Mouse (Mus musculus) MEL-GATA-1-ER (cell line): Measurements from ENCODE around the gene C1qtnf7.

Experiments
- DNase-seq: peaks from one replicate; pipeline ENCODE4 v3.0.0-alpha.2; 2012; ENCODE audit warnings: low read depth; ENCODE audit errors: extremely low read depth

C1qtnf7 gene

DNA sequence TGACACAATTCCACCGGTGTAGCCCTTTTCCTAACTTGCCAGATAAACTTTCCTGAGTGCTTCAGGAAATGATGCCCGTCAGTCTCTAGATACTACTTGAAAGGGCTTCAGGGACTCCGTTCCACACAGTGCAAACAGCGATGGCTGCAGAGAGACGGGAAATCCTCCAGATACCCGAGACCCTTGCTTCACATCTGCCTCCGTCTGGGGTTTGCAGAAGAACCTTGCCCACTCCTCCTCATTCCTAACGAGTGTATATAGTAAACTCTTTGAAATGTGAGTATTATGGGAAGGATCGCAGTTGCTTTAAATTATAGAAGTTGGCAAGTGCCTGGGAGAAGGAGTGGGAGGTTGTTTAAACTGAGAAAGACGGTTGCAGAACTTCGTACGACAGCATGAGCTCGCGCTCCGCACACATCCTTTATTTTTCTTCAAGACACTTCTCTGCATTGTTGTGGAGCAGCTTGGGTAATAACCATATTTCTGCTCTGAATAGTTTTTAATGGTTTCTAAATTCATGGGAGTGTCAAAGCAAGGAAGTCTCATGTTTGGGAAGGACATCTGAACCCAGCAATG lies at the start of gene C1qtnf7:
C1qtnf7 (plus strand) TSS at position 138 of the 576 bp plus-strand sequence.
- no peak for DNase-seq

DNA sequence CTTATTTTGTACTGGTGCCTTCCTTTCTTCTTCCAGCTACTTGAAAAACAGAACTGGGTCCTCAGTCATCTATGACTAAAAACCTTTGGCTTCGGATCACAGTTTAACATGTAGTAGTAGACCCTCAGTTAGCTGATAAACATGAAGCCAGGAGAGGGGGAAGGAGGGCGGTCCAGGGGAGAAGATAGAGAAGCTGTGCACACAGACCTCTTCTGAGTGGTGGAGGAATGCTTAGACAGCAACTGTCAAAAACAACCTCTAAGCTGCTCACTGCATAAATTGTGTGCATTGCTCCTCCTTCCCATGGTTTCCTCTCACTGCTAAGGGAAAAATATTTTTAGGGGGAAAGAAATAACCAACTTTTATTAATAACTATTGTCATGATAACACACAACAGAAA lies 48.6 kb upstream of the C1qtnf7 start:
- no peak for DNase-seq

DNA sequence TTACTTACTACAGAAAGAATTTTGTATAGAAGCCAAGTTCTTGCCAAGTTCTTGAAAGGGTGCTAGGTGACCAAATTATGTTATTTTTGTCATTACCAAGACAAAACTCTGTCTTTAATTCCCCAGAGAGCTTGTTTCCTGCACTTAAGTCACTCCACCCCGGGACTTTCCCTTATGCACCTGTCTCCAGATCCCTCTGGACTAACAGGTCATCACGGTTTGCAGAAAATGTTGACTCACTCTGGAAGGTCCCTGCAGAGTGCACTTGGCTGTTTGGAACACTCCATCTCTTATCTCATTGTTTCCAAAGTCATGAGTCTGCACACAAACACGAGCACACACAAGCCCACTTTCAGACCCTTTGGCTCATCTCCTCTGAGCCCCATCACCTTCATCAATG lies 48.1 kb upstream of the C1qtnf7 start:
- no peak for DNase-seq

DNA sequence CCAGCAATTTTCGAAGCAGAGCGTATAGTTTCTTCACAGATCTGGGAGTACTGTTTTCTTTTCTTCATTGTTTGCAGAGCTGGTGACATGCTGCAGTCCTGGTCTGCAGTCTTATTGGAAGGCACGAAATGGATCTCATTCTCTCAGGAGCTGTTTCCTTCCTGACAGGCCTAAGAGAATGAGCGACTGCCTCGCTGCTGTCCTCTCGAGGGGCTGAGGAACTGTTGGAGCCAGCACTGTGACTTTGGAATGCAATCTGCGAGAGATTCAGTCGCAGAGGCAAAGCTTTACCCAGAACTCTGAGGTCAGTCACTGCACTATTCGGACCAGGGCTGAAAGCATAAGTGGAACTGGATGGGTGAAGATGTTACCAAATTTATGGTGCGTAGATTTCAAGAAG lies 46.4 kb upstream of the C1qtnf7 start:
- DNase-seq = no peak

DNA sequence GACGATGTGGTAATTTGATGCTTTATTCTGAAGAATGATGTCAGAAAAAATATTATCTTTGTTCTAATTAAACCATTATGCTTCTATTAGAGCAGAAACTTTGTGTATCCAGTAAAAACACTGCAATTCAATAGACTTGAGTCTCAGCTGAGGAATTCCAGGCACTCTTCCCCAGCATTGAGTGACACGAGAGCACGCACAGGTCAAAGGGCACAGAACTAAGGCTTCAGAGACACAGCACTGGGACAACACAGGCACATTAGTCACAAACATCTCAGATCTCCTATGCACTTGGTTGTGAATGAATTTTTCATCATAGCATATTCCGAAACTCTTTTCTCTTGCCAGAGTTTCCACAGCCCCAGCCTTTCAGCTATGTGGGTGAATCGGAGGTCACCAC lies 37.4 kb upstream of the C1qtnf7 start:
- DNase-seq = no peak

DNA sequence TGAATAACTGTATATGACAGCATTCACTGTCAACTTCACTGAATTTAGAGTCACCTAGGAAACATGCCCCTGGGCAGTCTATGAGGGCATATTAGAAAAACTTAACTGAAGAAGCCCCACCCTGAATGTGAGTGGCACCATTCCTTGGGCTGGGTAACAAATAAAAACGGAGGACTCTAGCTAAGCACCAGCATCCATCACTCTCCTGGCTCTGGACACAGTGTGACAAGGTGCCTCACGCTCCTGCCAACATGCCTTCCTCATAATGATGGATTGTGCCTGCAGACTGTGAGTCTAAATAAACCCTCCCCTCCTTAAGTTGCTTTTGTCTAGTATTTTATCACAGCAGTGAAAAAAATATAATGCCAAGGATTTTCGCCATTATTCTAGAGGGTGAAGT lies 35.3 kb upstream of the C1qtnf7 start:
- DNase-seq = no peak

DNA sequence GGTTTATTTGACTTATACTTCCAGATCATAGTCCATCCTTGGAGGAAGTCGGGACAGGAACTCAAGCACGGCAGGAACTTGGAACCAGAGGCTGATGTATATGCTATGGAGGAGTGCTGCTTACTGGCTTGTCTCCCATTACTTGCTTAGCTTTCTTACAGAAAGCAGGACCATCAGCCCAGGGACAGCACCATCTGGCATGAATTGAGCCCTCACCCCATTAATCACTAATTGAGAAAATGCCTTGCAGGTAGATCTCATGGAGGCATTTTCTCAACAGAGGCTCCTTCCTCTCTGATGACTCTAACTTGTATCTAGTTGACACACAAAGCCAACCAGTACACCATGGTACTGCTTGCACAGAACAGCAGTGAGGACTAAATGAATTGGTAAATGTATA lies 34.6 kb upstream of the C1qtnf7 start:
- no peak for DNase-seq

DNA sequence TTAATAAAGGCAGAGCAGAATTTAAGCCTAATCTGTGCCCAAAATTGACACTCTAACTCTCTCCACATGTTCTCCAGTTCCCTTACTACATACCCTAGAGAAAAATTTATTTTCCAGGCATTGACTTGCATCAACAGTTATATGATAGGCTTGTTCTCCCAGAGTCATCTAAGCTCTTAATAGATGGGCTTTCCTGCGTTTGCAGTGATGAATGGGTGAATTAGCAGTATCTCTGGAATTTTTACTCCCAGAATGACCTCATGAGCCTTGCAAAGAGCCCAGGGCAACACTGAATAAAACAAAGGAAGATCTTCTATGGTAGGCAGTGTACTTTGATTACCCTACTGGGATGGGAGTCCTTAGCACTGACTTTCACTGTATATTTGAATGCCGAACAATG lies 33.5 kb upstream of the C1qtnf7 start:
- no peak for DNase-seq

DNA sequence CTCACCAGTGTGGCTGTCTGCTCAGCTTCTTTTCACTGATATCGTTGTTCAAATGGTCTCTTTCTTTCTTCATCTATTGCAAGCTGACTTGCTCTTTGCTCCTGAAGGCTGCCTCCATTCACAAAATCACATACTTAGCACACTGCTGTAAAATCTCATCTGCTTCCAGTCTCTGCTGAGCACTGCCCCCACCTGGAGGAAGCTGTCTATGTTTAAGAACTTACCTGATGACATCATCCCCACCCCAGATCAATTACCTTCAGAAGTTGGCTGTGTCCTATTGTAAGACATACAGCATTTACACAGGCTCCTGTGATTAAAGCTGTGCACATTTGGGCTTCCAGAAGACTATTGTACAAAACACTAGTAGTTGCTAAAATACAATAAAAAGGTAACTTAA lies 13.5 kb upstream of the C1qtnf7 start:
- no peak for DNase-seq

DNA sequence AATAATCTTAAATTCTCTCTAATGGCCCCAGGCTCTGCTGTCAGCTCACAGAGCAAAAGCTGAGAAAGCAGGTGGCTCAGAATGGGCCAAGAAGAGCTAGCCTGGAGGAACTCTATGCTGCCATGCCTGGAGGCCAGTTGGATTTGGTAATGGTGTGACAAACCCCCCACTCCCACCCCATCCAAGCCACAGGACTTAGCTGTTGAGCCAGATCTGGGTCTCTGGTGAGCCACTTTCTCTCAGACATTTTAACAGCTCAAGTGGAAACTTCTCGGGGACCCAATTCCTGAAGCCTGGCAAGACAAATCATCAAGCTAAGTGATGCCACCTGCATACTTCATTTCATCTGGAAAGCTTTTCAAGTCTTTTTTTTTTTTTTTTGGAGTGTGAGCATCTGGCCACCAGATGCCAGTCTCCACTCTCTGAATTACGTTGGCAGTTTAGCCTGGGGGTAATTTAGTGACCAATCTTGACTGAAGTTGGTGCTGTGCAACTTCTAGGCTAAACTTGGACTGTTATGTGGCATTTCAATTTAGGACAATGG lies 11.0 kb upstream of the C1qtnf7 start:
- no peak for DNase-seq

DNA sequence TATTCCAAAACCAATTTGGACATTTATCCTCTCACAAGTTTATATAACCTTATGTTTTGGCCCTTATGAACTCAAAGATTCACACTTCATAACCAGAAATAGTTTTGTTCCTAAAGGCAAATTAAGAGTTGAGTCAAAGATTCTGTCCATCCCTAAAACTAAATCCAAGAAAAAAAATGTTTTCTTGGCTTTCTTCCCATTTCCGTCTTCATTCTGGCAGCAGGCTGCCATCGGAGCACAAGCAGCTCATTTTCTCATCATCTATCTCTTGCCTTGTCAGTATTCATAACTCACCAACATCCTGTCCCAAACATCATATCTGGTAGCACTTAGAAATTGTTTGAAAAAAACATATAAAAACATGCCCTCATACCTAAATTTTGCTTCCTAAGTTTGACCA lies 6.9 kb upstream of the C1qtnf7 start:
- DNase-seq = no peak

DNA sequence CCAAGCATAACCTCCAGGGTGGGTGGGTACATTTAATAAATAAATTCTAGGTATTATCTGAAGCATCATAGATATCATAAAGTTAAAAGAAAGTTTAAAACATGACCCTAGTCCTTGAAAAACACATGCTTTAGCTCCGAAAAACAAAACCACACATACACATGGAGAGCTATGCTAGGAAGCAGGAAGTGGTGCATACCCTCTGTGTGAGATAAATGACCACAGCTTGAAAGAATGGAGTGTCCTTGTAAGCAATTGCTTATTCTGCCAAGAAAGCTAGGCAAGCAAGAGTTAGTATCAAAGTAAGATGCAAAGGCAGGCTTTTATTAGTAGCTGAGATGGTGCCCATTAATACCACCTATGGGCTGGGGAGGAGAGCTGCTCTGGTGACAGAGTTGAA lies 6.4 kb upstream of the C1qtnf7 start:
- no peak for DNase-seq

DNA sequence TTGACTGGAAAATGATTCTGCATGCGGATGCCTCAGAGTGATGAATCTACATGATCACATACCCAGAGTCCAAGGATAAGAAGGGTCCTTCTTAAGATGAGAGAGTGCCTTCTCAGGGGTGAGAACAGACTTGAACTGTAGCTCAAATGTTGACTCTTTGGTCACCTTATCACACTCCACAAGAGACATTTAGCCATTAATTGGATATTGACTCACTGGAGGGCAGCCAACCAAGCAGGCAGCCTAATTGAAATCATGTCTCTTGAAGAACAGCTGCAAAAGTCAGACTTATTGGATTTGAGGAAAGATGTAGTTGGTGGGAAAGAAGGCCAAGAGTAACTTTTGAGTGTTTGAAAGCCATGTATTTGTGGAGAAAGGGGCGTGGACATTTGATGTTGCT lies 4.2 kb upstream of the C1qtnf7 start:
- DNase-seq = no peak

DNA sequence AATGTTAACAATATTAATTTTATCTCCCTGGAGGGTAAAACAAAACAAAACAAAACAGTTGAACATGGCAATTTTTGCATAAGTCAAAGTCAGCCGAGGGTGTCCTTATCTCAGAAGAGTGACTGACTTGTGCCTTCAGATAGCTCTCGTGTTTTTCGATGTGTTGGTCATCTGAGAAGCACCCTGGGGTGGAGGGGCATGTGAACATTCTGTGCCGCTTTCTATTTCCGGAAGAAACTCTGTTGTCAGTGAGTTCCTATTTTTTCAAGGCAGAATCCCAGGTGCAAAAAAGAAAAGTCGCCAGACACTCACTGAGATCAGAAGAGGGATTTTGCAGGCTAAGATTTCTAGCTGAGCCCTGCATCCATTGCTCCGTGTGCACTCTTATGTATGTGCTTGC lies 1.2 kb downstream of the C1qtnf7 start:
- DNase-seq = no peak

DNA sequence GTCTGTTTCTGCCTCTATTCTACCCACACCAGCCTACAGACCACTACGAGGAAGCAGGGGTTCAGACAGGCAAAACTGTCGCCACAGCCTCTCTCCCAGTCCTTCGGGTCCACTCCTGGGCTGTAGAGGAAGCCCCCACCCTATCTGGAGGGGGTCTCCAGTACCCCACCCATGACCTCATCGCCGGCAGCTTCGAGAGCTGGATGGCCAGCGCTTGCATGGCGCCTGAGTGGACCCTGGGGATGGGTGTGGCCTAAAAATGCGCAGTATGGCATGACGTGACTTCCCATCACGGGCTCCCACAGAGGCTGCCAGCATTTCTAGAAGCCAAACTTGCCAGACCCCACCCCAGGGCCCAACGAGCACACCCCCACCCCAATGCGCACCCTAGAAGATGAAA lies 2.0 kb downstream of the C1qtnf7 start:
- DNase-seq = no peak

DNA sequence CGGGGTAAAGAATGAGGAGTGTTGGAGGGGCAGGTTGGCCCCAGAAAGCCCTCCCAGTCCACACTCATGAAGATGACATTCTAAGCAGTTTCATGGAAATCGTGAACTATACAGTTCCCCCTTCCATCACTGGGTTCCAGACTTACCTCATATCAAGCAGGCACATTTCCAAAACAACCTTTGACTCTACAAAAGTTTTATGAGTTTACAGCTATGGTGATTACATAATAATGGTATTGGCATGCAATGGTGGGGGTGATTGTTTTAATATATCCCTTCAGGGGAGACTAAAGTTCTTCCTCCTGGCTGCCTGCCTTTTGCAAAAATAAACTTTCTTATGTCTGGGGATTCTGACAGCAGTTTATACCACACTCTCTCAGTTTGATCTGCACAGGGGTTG lies 4.6 kb downstream of the C1qtnf7 start:
- DNase-seq = no peak

DNA sequence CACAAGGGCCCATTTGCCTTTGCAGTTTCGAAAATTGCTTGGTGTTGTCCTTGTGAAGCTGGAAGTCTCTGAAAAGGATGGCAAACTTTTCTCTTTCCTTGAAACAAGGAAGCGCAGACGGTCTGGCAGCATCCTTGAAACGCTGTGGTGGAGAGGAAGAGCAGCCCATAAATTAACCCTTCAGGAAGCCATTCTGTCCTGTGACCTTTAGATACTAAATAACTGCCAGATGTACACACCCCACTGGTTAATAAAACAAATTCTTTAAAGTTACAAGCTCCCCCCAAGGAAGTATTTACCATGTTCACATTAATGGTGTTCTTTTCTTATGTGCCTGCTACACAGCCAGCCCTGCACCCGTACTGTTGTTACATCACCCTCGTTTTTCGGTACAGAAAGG lies 6.0 kb downstream of the C1qtnf7 start:
- no peak for DNase-seq

DNA sequence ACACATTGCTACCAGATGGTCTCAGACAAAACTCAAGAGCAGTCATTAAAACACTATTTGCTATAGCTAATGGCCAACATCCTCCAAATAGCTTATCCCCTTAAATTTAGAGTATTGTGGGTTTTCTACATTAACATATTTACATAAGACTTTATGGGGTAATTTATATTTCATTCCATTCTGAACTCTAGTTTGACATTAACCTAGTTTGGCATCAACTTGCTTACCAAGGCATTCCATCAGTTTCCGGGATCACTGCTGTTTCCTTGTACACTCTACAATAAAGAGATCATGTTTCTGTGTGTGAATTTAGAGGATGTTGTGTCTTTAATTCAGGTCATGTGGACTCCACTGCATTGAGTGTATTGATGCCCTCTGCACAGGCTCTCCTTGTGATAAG lies 7.5 kb downstream of the C1qtnf7 start:
- DNase-seq = no peak

DNA sequence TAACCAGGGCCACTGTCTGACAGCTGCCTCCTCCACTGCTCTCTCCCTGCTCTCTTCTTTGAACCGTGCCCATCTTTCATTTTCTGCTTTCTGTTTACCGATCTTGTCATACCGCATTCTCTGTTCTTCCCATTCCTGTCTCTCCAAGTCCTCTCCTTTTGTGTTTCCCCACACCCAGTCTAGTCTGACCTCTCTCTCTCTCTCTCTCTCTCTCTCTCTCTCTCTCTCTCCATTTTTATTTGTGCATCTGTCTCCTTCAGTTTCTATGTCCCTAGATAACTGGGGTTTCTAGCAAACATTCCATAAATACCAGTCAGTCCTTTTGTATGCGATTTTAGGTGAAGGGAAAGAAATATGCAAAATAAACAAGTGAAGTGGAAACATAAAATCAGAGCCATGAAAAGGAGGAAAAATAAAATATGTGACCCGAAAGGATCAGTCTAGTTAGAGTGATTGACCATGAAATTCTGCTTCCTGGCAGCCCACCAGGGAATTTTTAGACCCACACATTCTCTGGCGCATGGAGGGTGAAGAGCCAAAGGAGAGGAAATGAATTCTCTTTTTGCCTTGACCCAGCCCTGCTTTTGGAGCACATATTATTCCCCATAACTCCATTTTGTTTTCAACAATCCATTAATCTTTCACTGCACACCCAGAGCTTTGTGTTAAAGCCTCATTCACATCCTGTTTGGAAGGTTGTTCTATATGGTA lies 11.7 kb downstream of the C1qtnf7 start:
- no peak for DNase-seq

DNA sequence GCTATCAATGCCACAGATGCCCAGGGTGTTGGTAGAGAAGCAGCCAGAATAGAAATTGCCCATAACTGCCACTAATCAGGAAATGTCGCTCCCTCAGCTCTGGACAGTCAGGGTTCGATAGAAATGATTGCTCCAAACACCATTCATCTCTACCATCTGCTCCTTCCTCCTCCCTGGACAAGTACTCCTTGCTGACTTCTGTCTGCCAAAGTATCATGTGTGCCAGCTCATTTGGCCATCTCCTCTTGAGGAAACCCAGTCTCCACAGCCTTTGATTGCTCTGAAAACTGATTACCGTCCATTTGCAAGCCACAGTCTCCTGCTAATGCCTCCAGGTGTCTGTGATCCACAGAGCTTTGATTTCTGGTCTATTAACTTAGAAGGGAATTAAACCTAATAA lies 14.8 kb downstream of the C1qtnf7 start:
- DNase-seq = no peak

DNA sequence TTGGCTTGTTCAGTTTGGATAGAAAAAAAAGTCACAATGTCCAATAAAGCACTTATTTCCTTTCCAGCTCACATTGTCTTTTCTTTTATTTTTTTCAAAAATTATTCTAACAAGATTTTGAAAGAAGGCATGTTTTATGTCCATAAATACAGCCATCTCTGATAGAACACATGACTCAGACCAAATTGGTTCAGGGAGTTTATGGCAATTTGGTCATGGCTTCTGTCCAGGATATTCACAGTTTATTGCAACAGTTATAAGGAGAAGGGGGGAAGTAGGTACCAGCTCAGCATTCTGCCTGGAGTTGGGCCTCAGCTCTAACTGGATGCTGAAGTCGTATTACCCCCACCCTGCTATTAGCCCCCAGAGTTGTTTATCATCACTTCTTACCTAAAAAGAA lies 15.5 kb downstream of the C1qtnf7 start:
- no peak for DNase-seq

DNA sequence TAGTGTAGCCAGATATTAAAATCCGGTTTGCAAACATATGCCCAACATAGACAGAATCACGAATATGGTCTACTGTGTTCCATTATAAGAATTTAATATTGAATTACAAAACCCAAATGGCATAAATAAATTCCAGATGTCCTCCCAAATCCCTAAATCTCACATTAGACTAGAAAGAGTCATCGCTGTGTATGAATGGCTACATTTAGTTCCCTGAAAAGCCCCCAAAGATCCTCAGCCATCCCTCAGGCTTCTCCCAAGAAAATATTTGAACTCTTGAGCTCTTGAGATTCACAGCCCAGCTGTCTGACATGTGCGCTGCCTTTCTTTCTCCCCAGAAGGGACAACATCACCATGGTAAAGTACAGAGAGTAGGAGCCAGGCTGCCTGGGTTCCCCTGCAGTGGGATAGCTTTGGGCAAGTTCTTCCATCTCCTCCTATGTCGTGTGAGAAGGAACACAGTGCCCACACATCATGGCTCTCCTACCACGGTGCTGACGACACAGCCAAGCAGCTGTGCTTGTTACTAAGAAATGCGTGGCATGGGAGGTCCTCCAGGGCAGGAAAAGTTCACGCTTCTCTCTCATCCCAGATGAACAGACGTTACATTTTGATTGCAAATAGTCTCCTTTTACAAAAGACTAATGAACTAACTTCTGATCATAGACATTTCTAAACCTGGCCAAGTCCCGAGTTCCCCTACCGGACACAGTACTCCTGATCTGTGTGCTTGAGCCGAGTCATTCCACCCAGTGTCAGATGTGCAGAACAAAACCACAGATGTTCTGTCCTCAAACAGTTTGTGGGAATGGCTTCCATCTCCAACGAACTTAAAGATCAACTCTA lies 23.2 kb downstream of the C1qtnf7 start:
- no peak for DNase-seq

DNA sequence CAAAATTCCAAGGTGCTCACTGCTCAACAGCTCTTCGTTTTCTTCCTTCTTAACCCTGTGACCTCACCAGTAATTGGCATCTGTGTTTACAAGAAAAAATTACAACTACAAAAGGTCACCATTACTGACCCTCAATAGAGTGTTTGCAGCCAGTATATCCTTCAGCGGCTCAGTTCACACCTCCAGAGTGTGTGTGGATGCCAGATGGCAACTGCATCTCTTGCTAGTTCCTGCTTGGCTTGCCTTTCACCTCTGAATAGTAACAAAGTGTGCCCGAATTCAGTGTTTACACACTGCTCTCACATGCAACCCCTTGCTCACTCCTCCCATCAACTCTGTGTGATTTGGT lies 23.8 kb downstream of the C1qtnf7 start:
- DNase-seq = no peak
